Mouse (Mus musculus) ZHBTc4 (cell line): Measurements from ENCODE around the gene Pak3.
A peak's percentile ranks its signal among the peaks of the same experiment; 100 is the strongest.
"Not testable (repeated sequence)": the region's sequence is repeated elsewhere in the genome, so short reads cannot be mapped to it uniquely, and the experiment has no call there.

Source experiments
- DNase-seq: peaks from one replicate; pipeline ENCODE4 v3.0.0-alpha.2; 2011; ENCODE audit warnings: low read depth, low spot score

Pak3 gene

DNA sequence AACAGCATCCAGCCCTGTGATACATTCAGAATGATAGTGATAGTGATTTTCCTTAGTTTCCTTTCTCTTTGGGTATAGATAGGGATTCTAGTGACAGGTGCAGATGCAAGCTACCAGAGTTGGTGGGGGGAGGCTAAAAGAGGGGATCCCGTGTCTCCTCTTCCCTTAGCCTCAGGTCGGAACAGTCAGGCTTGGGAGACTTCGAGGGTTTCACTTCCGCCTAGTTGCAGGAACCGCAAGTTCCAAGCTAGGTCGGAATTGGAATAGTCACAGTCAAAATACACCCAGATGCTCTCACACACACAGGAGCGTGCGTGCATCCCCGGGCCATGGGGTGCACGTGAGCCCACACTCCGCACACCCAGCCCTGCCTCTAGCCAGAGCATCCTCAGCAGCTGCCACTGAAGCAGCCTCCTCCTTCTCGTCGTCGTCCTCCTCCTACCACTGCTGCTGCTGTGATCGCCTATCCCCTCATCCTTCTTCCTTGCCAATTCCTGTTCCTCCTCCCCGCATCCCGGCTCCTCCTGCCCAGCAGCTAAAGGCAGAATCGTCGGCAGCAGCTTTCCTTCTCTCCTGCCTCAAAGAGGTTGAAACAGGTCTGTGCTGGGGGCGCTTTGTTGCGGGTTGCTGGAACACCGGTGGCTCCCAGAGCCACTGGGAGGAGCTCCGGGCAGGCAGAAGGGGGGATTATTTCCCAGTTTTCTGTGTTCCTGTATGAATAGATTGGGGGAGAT lies at the start of gene Pak3:
Gene Pak3 (plus strand): TSS at position 424 of the 734 bp plus-strand sequence.
- peak; percentile 15 for DNase-seq

DNA sequence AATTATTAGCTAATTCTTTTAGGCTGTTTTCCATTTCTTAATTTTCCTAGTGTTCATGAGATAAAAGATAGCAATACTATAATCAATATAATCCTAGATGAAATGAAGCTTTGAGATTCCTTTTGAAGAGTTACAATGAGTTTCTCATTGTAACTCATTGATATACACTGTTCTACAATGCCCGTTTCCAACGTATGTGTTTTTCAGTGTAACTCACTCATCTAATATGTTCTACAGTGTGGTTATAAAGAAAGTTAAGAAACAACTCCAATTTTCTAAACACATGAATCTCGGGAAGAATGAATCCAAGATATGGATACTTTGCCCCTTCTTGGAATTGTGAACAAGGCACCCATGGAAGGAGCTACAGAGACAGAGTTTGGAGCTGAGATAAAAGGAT lies 35.5 kb upstream of the Pak3 start:
- DNase-seq: peak; percentile 100

DNA sequence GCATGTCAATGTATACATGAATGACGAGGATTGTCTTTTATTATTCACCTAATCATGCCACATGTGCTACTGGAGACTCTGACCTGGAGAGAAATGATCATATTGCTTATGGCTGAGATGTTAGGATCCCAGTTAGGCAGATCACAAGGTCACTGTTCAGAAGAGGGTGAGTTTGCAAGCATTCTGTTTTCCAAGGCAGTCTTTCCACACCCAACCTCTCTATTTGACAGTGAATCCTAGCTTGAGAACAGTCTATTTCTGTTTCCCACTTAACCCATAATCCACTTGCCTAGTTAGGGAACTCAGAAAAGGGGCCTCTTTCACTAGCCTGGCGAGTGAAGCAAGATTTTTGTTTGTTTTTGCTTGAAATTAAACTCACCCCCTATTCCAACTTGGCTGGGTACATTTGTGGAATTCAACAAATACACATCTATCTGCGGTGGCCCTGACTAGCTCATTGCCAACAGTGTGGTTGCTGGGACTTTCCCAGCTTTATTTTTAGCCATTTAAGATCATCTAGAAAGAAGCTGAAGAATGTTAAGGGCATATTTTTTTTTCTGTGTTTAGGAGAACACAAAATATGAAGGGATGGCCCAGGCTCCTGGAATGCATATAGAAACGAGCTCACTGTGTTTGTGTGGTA lies 17.2 kb upstream of the Pak3 start:
- DNase-seq: no peak

DNA sequence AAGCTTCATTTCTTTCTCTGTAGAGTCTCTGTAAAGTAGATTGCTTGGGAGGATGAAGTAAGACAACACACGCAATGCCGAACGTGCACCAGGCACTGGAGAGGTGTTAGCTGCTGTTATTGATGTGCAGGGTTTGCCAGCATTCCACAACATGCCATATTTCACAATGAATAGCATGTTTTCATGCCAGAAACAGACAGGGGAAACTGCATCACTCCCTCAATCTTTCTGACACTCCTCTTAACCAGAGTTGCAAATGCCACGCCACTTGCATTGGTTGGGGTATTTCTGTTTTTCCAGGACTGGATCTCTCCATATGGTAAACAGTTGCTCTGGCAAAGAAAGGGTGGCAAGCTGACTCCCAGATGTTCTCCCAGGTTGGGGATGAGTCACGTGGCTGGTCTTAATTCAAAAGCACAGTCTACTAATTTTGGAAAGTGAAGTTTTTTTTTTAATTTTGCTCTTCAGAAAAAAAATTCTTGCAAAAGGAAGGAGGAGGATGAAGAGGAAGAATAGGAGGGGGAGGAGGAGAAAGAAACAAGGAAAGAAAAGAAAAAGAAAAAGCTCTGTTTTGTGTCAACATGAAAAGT lies 16.5 kb upstream of the Pak3 start:
- no peak for DNase-seq

DNA sequence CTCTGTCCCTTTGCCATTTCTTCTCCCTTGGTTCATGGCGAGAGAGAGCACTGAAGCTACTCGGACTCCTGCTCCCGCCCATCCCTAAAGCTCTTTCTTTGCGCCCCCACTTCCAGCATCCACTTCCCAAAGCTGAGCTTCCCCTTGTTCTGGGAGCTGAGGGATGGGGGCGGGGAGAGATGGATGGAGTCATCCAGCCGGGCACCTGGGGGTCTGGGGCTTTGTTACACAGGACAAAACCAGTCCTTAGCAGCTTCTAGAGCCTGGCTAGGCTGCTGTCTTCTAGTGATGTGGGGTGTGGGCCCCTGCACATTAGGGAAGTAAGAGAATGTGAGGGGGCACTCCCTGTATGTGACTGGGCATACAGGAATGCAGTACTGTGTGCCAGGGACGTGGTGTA lies 526 bp downstream of the Pak3 start:
- peak; percentile 1 for DNase-seq

DNA sequence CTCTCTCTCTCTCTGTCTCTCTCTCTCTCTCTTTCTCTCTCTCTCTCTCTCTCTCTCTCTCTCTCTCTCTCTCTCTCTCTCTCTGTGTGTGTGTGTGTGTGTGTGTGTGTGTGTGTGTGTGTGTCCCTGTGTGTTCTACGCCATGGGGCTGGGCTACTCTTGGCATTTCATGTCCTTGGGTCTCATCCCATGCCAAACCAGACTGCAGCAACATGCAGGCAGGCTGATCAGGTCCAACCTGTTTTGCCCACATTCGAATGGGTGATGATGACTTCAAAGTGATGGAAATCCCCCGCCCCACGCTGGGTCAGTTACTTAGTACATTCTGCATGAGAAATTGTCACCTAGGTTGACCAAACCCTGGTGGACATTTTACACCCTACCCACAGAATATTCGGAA lies 1.1 kb downstream of the Pak3 start:
- DNase-seq: not testable (repeated sequence)

DNA sequence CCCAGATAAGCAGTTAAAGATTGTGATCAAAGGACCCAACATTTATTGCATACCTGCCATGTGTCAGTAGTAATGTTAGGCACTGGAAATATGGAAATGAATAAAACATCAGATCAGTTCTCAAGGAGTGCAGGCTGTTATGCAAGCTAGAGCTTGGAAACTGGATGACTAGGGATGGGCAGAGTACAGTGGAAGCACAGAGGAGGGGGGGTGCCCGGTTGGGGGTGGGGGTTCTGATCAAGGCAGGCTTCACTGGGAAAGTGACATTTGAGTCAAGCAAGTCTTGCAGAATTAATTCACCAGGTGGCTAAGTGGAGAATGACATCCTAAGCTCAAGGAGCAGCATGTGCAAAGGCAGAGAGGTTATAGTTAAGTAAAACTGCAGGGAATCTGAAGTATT lies 1.8 kb downstream of the Pak3 start:
- DNase-seq: no peak

DNA sequence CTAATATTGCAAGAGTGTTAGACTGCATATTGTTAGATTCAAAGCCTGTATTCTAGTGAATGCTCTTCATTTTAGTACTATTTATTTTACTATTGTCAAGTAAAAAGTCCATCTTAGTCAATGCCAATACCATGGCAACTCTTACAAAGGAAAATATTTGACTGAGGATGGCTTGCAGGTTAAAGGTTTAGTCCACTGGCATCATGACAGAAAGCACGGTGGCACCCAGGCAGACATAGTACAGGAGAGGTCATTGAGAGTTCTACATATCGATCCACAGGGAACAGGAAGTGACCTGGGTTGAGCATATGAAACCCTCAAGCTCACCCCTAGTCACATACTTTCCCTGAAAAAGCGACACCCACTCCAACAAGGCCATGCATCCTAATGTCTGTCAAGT lies 13.9 kb downstream of the Pak3 start:
- no peak for DNase-seq

DNA sequence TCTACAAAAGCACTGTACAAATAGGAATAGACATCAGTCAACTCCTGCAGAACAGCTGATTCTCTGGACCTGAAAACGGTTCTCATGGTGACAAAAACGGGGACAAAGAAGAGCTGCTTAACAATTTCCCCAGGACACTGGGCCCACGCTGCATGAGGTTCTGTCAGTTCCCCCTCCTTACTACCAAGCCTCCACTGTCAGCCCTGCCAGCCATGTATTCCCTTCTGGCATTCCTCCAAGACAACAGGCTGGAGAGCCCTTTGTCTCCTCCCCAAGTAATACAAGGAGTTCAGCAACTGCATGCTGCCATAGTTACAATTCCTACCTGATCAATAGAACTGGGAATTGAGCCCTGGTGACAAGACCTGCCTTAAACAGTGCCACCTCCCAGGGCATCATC lies 15.2 kb downstream of the Pak3 start:
- no peak for DNase-seq

DNA sequence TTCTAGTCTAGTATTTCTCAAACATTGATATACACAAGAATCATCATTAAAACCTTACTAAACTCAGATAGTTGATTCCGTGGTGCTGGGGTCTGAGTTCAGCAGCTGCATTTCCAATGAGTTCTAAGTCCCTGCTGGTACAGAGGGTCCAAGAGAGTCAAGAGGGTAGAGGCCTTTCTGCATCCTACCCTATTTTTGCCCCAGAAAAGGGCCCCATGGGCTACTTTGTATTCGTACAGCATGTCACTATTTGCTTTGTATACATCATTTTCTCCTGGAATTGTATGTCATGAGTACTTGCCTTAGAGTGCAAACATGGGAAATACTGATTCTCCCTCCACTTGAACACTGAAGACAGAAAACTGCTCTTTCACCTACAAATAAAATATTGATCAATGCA lies 24.4 kb downstream of the Pak3 start:
- no peak for DNase-seq

DNA sequence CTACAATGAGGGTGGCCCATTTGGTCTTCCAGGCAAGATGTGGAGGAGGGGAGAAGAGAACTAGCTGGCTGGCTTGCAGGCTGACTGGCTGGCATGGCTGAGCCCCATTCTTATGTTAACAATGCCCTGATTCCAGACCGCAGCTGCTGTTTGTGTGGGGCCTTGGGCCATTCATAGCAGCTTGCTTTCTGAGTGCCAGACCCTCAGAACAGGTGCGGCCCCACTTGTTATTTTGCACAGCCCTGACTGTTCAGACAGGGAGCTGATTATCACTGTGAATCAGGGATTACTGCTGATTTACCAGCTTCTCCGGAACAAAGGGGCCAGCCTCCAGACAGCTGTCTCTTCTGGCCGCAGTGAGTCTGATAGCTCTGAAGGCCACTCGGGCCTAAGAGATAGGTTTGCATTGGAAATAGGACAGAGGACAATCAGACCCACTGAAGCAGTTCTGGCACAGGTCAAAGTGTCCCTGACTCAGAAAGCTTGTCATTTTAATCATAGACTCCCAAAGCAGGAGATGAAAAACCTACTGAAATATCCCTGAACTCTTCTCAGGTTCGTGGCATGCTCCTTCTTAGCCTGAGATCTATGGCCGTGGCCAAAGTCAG lies 24.9 kb downstream of the Pak3 start:
- peak; percentile 75 for DNase-seq

DNA sequence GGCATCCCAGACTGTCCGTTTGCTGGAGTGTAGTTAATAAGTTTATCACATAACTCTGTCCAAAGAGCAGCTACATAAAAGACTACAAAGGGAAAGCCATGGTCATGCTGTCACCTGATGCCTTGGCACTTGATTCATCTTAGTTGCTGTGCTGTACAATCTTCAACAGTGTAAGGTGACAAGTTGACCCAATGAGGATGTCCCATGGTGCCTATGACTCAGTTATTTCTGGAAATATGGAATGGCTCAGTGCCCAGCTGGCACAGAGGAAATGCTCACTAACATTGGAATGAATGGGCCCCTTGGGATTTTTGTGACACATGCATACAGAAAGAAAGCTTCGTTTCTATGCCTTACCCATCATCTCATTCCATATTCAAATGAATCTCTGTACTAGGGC lies 55.3 kb downstream of the Pak3 start:
- no peak for DNase-seq

DNA sequence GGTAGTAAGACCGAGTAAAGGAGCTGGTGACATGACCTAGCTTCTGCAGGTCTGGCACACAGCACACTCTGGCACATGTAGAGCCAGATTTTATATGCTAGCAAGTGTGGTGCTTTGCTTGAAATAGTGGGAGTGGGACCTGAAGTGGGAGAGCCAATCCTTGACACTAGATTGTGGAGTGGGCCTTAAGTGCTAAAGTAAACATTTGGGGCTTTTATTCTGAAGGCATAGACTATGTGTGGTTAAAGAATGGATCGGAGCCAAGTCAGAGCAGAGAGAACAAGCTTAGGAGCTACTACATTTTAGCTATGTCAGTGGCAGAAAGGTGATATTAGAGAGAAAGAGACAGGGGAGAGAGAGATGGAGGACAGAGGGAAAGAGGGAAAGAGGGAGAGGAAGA lies 61.5 kb downstream of the Pak3 start:
- DNase-seq: no peak

DNA sequence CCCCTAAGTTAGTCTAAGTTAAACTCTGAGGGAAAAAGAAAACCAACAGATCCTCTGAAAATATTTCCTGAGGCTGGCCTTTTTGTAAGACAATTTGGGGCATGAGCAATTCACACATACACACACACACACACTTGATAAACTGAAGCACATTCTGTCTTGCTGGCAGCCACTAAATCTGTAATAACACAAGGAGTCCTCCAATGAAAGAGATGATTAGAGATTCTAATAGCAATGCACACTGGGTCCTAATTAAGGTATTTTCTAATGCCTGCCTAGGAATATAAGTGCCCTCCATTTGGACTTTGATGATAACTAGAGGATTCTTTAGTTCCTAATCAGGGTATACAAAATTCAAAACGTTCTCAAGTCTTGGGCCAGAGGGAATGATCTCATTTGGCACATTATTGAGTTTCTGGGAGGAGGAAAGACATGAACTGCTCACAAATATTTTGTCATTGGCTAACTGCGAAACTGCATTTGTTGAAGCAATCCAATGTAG lies 62.1 kb downstream of the Pak3 start:
- DNase-seq: no peak

DNA sequence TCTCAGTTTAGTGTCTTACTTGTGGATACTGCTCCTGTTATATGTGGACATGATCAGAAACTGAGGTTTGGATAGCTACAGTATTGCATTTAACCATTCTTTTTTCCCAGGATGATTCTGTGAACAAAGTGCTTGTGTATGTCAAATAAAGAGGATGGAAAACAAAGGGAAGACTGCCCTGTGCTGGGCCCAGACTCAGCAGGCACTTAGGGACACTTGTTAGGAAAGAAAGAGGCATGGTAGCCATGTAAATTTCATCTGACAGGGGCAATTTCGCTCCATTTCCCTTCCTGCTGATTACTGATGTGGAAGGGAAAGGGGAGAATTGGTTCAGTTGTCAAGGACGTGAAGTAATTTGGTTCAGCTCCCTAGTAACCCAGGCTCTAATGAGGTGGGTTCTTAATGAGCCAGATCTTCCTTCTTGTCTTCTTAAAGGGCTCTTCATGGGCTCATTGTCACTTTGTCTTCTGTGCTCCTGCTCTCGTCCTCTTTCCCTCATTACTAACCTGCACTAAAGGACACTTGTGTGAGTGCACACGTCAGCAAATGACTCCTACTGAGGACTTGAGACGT lies 88.6 kb downstream of the Pak3 start:
- no peak for DNase-seq

DNA sequence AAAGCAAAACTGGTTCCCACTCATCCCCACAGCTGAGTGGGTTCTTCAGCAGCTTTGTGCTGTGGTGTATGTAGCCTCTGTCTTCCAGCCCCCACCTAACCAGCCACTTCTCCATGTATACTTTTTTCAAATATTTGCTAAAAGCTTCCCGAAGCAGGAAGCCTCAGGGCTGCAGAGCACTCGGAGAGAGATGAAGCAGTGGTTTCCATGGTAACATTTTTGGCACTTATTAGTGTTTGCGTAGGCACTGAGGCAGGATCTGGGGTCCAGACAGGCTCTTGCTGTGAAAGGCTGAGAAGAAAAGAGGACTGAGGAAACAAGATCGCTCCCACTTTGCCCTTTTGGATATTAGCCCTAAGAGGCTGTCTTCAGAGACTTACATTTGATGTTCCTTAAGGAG lies 100.3 kb downstream of the Pak3 start:
- no peak for DNase-seq

DNA sequence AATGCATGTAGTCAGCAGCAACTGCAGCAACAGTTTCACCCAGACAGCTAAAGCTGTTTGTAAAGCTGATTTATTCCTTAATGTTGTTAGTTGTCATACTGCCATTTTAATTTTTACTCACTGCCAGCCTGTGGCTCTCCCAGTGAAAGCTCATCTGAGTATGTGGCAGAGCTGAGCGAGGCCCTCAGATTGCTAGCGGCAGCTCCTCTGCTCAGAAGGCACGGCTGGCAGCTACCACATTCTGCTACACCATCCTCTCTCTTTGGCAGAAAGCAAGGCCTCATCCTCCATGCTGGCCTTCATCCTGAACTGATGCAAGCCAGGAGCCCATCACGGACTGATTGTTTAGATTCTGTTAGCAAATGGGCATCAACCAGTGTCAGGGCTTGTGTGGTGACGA lies 109.4 kb downstream of the Pak3 start:
- no peak for DNase-seq

DNA sequence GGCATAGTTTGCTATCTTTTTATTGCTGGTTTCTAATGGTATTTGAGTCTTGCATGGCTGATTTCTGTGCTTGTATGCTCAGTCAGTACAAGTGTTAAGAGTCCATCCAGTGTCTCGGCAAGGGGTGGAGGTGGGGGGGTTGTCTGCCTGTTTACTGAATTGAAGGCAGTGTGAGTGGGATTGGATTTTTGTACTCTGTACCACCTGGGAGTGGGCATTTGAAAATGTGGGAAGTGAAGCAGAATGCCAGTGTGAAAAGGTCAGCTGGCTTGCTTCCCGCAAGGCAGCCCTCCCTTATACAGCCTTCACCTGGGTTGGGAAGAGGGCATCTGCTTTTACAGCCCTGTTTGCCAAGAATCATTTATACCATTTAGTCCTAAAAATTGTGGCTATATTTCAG lies 125.5 kb downstream of the Pak3 start:
- DNase-seq: no peak

DNA sequence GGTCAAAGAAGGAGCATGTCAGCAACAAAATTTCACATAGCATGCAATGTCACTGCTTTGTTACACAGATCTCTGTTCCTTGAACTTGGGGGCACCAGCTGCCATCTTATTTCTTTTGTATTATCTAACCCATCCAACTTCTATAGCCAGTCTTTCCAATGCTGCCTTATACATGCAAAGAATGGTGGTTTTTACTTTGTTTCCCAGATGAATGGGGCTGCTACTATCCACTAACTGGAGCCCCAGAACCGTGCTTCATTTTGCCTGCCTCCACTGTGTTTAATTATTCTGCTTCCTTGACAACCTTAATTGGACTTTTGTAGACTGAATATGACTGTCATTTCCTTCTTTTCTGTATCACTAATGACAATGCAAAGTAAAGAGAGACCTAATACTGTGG lies 126.4 kb downstream of the Pak3 start:
- DNase-seq: no peak

DNA sequence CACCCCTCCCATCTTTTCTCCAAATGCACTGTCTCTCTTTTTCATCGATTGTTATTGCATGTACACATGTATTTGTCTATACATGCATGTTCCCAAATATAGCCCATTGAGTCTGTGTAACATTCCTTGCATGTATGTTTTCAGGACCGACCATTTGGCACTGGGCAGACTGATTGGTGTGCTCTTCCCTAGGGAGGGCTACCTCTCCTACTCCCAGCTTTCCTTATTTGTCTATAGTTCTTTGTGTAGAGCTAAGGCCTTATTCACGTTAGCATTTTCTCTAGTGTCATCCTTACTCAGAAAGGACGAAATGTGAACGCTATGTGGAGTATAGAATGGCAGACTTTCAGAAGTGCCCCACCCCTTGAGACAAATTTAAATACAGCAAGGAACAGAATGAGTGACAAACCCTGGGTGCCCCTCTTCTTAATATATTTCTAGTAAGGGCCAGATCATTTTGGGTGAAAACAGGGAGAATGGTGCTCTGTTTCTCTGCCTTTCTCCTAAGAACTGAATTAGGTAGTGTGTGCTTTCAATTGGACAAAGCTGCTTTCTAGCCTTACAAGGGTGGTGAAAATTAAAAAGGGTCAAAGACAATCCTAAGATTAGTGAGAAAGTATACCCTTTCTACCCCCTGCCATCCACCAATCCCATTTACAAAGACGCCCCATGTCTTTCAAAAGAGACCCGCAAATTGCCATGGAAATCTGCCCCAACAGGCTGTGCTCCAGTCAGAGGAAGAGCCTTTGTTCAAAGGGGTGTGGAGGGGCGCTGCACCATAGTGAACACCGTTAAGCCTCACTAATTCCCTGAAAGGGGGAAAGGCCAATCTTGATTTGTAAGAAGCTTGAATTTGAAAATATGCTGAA lies 136.2 kb downstream of the Pak3 start:
- no peak for DNase-seq

DNA sequence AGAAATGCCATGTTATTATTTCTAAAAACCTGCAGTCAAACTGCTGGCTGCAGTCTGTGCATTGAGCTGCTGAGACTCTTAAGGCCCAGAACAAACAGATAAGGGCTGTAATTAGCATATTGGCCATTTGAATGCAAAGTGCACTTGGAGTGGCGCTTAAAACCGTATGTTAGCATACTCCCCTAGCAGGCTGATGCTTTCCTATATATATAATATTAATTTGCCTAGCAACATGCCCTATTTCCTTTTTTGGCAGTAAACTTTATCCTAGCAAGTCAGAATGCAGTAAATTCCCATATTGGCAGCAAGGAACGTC lies 136.7 kb downstream of the Pak3 start:
- DNase-seq: no peak
